In genomic region chr3:37882417-37882816, GRCm38 (mm10) we compare ENCODE assay signal across 18 mouse cellular contexts.
A peak's percentile ranks its signal among the peaks of the same experiment; 100 is the strongest.
DNase-seq lines count a peak whose midpoint lies in the region; ATAC-seq and TF ChIP-seq lines count a peak whose summit lies in the region.
"Had no signal": no experiment of that assay in that cellular context is flagged by ENCODE, and none has a peak within 500 bp of the region (broad histone marks: within the 10 kb centered on the region; RNA-seq: fewer than 3 reads in every experiment).

No protein-coding gene starts in this region.

- DNase-seq in embryonic facial prominence, embryonic 10.5 days (ENCODE audit: low spot score): no peak
- DNase-seq in kidney, adult 2 months: peak; percentile 28
- no peak for DNase-seq in kidney, adult 8-10 months
- DNase-seq in 3T3-L1 (ENCODE audit: low read depth, low spot score): peak; percentile 28
- DNase-seq in thymus, postnatal 25 days: no peak
- DNase-seq: adrenal gland, adult 8-10 months; cerebellum, adult 18-20 months; embryo, embryonic 11 days; kidney, postnatal 4 days; spleen, adult 18-20 months; thymus, adult 18-20 months had no signal

- no peak for ATAC-seq in embryonic facial prominence, embryonic 13.5 days (ENCODE audit: insufficient number of reproducible peaks, insufficient read depth, low FRiP score, low TSS enrichment, low read depth)
- ATAC-seq in heart, embryonic 14.5 days (ENCODE audit: insufficient number of reproducible peaks, insufficient read depth, low FRiP score, low read depth): no peak
- ATAC-seq in intestine, embryonic 15.5 days: no peak
- ATAC-seq: forebrain, embryonic 16.5 days; midbrain, embryonic 15.5 days had no signal

- TF ChIP-seq CTCF in kidney, adult 2 months (conservative IDR thresholded peaks at IDR 0.05; ENCODE audit: insufficient read depth, insufficient read length, low read depth, low read length): no peak

- H3K27me3 ChIP-seq in embryonic facial prominence, embryonic 13.5 days: no peaks in the 10 kb centered on the region
- H3K27me3 ChIP-seq in embryonic facial prominence, embryonic 10.5 days (replicated peaks; ENCODE audit: low read depth, poor library complexity, severe bottlenecking): no peaks in the 10 kb centered on the region
- H3K27me3 ChIP-seq in kidney, adult 2 months (replicated peaks; ENCODE audit: control insufficient read depth, insufficient read depth, low read length): no peaks in the 10 kb centered on the region
- no peaks in the 10 kb centered on the region for H3K27me3 ChIP-seq in heart, embryonic 14.5 days (ENCODE audit: control insufficient read depth, insufficient read depth, low read length)
- no peaks in the 10 kb centered on the region for H3K27me3 ChIP-seq in intestine, embryonic 15.5 days (replicated peaks)
- H3K27me3 ChIP-seq: hindbrain, embryonic 15.5 days; midbrain, embryonic 15.5 days had no signal

- H3K4me3 ChIP-seq in embryonic facial prominence, embryonic 13.5 days: no peak overlapping the region
- no peak overlapping the region for H3K4me3 ChIP-seq in embryonic facial prominence, embryonic 10.5 days
- H3K4me3 ChIP-seq in kidney, adult 2 months (ENCODE audit: insufficient read depth, low read depth, low read length): no peak overlapping the region
- H3K4me3 ChIP-seq in heart, embryonic 14.5 days (ENCODE audit: control insufficient read depth in 1 of 2, insufficient read depth in 1 of 2, low read depth in 1 of 2, low read length in 2 of 2): no peak overlapping the region
- H3K4me3 ChIP-seq in intestine, embryonic 15.5 days (replicated peaks): no peak overlapping the region
- H3K4me3 ChIP-seq: hindbrain, embryonic 15.5 days; midbrain, embryonic 15.5 days had no signal

- H3K4me1 ChIP-seq in embryonic facial prominence, embryonic 13.5 days: no peaks in the 10 kb centered on the region
- peaks cover 15% of the 10 kb centered on the region for H3K4me1 ChIP-seq in embryonic facial prominence, embryonic 10.5 days
- H3K4me1 ChIP-seq in kidney, adult 2 months (ENCODE audit: control insufficient read depth, insufficient read depth, low read length): no peaks in the 10 kb centered on the region; the same call in 1 of the 2 replicates
- peaks cover 4% of the 10 kb centered on the region in 2 experiments for H3K4me1 ChIP-seq in heart, embryonic 14.5 days (ENCODE audit: control insufficient read depth in 2 of 2, insufficient read depth in 2 of 2, low read length in 2 of 2)
- H3K4me1 ChIP-seq in intestine, embryonic 15.5 days (replicated peaks): no peaks in the 10 kb centered on the region
- H3K4me1 ChIP-seq: hindbrain, embryonic 15.5 days; midbrain, embryonic 15.5 days had no signal

- no peak for TF ChIP-seq POLR2A in kidney, adult 2 months (IDR thresholded peaks at IDR 0.05; ENCODE audit: low read depth, low read length)

- H3K9ac ChIP-seq in embryonic facial prominence, embryonic 13.5 days: no peak overlapping the region
- no peak overlapping the region; the same call in 1 of the 2 replicates for H3K9ac ChIP-seq in heart, embryonic 14.5 days (ENCODE audit: low read length)
- H3K9ac ChIP-seq in intestine, embryonic 15.5 days: no peak overlapping the region
- H3K9ac ChIP-seq: hindbrain, embryonic 15.5 days; midbrain, embryonic 15.5 days had no signal

- no peaks in the 10 kb centered on the region for H3K36me3 ChIP-seq in embryonic facial prominence, embryonic 13.5 days
- no peaks in the 10 kb centered on the region for H3K36me3 ChIP-seq in embryonic facial prominence, embryonic 10.5 days (replicated peaks)
- H3K36me3 ChIP-seq in kidney, adult 2 months (ENCODE audit: control insufficient read depth, insufficient read depth, low read length): no peaks in the 10 kb centered on the region
- H3K36me3 ChIP-seq in heart, embryonic 14.5 days (ENCODE audit: control insufficient read depth, insufficient read depth, low read length): no peaks in the 10 kb centered on the region
- no peaks in the 10 kb centered on the region for H3K36me3 ChIP-seq in intestine, embryonic 15.5 days
- H3K36me3 ChIP-seq: G1E; hindbrain, embryonic 15.5 days; midbrain, embryonic 15.5 days had no signal

- no peak overlapping the region for H3K4me2 ChIP-seq in embryonic facial prominence, embryonic 13.5 days
- no peak overlapping the region for H3K4me2 ChIP-seq in heart, embryonic 14.5 days (ENCODE audit: low read length)
- H3K4me2 ChIP-seq in intestine, embryonic 15.5 days (replicated peaks): no peak overlapping the region
- H3K4me2 ChIP-seq: hindbrain, embryonic 15.5 days; midbrain, embryonic 15.5 days had no signal

- 47% methylated on average over 5 of the region's 5 CpGs for WGBS in embryonic facial prominence, embryonic 13.5 days
- WGBS in embryonic facial prominence, embryonic 10.5 days: 40% methylated on average over 5 of the region's 5 CpGs
- 47% methylated on average over 5 of the region's 5 CpGs for WGBS in kidney, adult 2 months
- 42% methylated on average over 5 of the region's 5 CpGs for WGBS in heart, embryonic 14.5 days
- WGBS in intestine, embryonic 15.5 days: 61% methylated on average over 5 of the region's 5 CpGs

- H3K27ac ChIP-seq in embryonic facial prominence, embryonic 13.5 days: peak overlapping the region; percentile 17; the same call in 1 of the 2 replicates
- no peak overlapping the region for H3K27ac ChIP-seq in embryonic facial prominence, embryonic 10.5 days (replicated peaks)
- no peak overlapping the region for H3K27ac ChIP-seq in kidney, adult 2 months (ENCODE audit: insufficient read depth, low read depth, low read length)
- H3K27ac ChIP-seq in heart, embryonic 14.5 days (replicated peaks in 1 of 2; ENCODE audit: control insufficient read depth in 1 of 2, insufficient read depth in 1 of 2, low read depth in 2 of 2, low read length in 2 of 2): peak overlapping the region; percentile 5 to 21; a peak in 2 of 4 replicates
- no peak overlapping the region for H3K27ac ChIP-seq in intestine, embryonic 15.5 days
- H3K27ac ChIP-seq: hindbrain, embryonic 15.5 days; midbrain, embryonic 15.5 days had no signal

- no peaks in the 10 kb centered on the region for H3K9me3 ChIP-seq in embryonic facial prominence, embryonic 13.5 days
- H3K9me3 ChIP-seq in embryonic facial prominence, embryonic 10.5 days: no peaks in the 10 kb centered on the region
- H3K9me3 ChIP-seq in heart, embryonic 14.5 days (ENCODE audit: control insufficient read depth, low read length): no peaks in the 10 kb centered on the region
- H3K9me3 ChIP-seq in intestine, embryonic 15.5 days: no peaks in the 10 kb centered on the region
- H3K9me3 ChIP-seq: G1E; hindbrain, embryonic 15.5 days; midbrain, embryonic 15.5 days had no signal

Comparison
In these comparisons a context has a peak if more than half of its experiments do, and no peak if none do; other contexts are left out.
1. H3K27ac ChIP-seq: peak in embryonic facial prominence, embryonic 13.5 days (single experiment) and heart, embryonic 14.5 days (2 of 2); none in embryonic facial prominence, embryonic 10.5 days (single experiment), kidney, adult 2 months (single experiment) and intestine, embryonic 15.5 days (single experiment).
2. DNase-seq: peak in kidney, adult 2 months (single experiment) and 3T3-L1 (single experiment); none in embryonic facial prominence, embryonic 10.5 days (single experiment), kidney, adult 8-10 months (0 of 2) and thymus, postnatal 25 days (single experiment).